Mouse (Mus musculus): Measurements from ENCODE around the gene Hist1h2bl.
A peak's percentile ranks its signal among the peaks of the same experiment; 100 is the strongest.

Hist1h2bl gene

GRCm38 (mm10) chr13:21722993-21723836, 7.3 kb upstream of the Hist1h2bl start:
- DNase-seq (ENCODE audit: extremely low read depth, insufficient read length, low spot score) = peak; percentile 37

- DNase-seq (ENCODE audit: extremely low read depth, insufficient read length, low spot score) = no peak
Observed at GRCm38 (mm10) chr13:21722373-21722925, 6.5 kb upstream of the Hist1h2bl start.

GRCm38 (mm10) chr13:21721757-21722372, 5.9 kb upstream of the Hist1h2bl start, which contains the start of gene Hist1h2bm:
TSS of gene Hist1h2bm (plus strand) at chr13:21722044.
- peak; percentile 92 for DNase-seq (ENCODE audit: extremely low read depth, insufficient read length, low spot score)

GRCm38 (mm10) chr13:21721107-21721756, 5.3 kb upstream of the Hist1h2bl start:
- DNase-seq (ENCODE audit: extremely low read depth, insufficient read length, low spot score) = peak; percentile 73

GRCm38 (mm10) chr13:21718381-21719080, 2.6 kb upstream of the Hist1h2bl start:
- DNase-seq (ENCODE audit: extremely low read depth, insufficient read length, low spot score) = peak; percentile 59

GRCm38 (mm10) chr13:21717397-21718357, 1.7 kb upstream of the Hist1h2bl start, which contains the start of gene Hist1h3h:
TSS of gene Hist1h3h (plus strand) at chr13:21717659.
- DNase-seq (ENCODE audit: extremely low read depth, insufficient read length, low spot score) = peak; percentile 90

- peak; percentile 75 for DNase-seq (ENCODE audit: extremely low read depth, insufficient read length, low spot score)
Observed at GRCm38 (mm10) chr13:21716540-21717391, 823 bp upstream of the Hist1h2bl start.

GRCm38 (mm10) chr13:21715131-21715863, 646 bp downstream of the Hist1h2bl start:
- DNase-seq (ENCODE audit: extremely low read depth, insufficient read length, low spot score) = peak; percentile 84

- peak; percentile 41 for DNase-seq (ENCODE audit: extremely low read depth, insufficient read length, low spot score)
Observed at GRCm38 (mm10) chr13:21714725-21715124, 1.2 kb downstream of the Hist1h2bl start.

- DNase-seq (ENCODE audit: extremely low read depth, insufficient read length, low spot score) = no peak
Observed at GRCm38 (mm10) chr13:21711698-21712097, 4.2 kb downstream of the Hist1h2bl start.

GRCm38 (mm10) chr13:21710821-21711525, 5.0 kb downstream of the Hist1h2bl start:
- DNase-seq (ENCODE audit: extremely low read depth, insufficient read length, low spot score) = peak; percentile 69

GRCm38 (mm10) chr13:21710031-21710711, 5.8 kb downstream of the Hist1h2bl start:
- DNase-seq (ENCODE audit: extremely low read depth, insufficient read length, low spot score) = peak; percentile 67

GRCm38 (mm10) chr13:21706669-21707068, 9.3 kb downstream of the Hist1h2bl start:
- no peak for DNase-seq (ENCODE audit: extremely low read depth, insufficient read length, low spot score)

GRCm38 (mm10) chr13:21697811-21698210, 18.1 kb downstream of the Hist1h2bl start, which contains the start of gene Olfr1359:
TSS of gene Olfr1359 (plus strand) at chr13:21698111.
- DNase-seq (ENCODE audit: extremely low read depth, insufficient read length, low spot score) = no peak

GRCm38 (mm10) chr13:21677305-21677704, 38.6 kb downstream of the Hist1h2bl start, which contains the start of gene Olfr1360:
TSS of gene Olfr1360 (minus strand) at chr13:21677405.
- DNase-seq (ENCODE audit: extremely low read depth, insufficient read length, low spot score) = no peak
